Mouse (Mus musculus): ENCODE results near the gene Cdc42ep2. TPM values are rescaled to one million over a fixed set of nuclear protein-coding genes. Genes with fewer than 3 reads are reported as not detected.

Cdc42ep2 gene
- 10 to 100 TPM; 14.4 to 18.3 TPM for total RNA-seq (2021)
- long read RNA-seq, experiment 1, transcript Cdc42ep2-201 (2 exons, 3,411 nt): major isoform, 32 of 35 reads
- long read RNA-seq, experiment 1, partial matches to known transcripts: 0 of 35 reads
- long read RNA-seq, experiment 1, other reads (novel, unspliced or antisense): 3 of 35 reads
- long read RNA-seq, experiment 2, transcript Cdc42ep2-201 (2 exons, 3,411 nt): major isoform, 37 of 40 reads
- long read RNA-seq, experiment 2, partial matches to known transcripts: 0 of 40 reads
- long read RNA-seq, experiment 2, other reads (novel, unspliced or antisense): 3 of 40 reads

- DNase-seq: peak; percentile 99
- intact Hi-C loops (cut with DNase I; ENCODE audit: low total_unique reads): no loop called here
These were observed at the start of gene Cdc42ep2 for GRCm38 (mm10) chr19:5924713-5925093. Gene Cdc42ep2 (minus strand): TSS chr19:5924816.

GRCm38 (mm10) chr19:5967664-5968063, 43.0 kb upstream of the Cdc42ep2 start:
- intact Hi-C loops (cut with DNase I; ENCODE audit: low total_unique reads): loop anchor here (2.0 to 10.0 kb wide), 2 partner anchors 53 to 157 kb away; partner anchors contain the start of gene Snx15
- no peak for DNase-seq

DNA sequence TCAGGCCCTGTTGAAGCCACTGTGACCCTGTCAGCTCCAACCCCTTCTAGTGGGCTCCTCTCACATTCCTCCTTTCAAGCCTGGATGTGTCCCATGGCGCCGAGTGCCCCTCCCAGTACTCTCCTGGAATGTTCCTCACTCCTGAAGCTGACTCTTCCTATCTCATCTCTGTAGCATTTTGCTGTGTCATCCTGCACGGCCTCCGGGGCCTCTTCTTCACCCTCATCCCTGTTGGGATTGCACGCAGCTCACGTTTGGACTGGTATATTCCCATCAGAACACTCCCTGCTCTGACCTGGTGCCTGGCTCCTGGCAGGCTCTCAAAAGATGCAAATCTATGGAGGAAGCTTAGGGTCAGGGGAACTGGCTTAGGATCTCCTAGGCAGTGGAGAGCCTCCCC, 42.2 kb upstream of the Cdc42ep2 start:
- no peak for DNase-seq
- intact Hi-C loops (cut with DNase I; ENCODE audit: low total_unique reads): loop anchor here (2.0 to 10.0 kb wide), 2 partner anchors 54 to 158 kb away; partner anchors contain the start of gene Snx15

DNA sequence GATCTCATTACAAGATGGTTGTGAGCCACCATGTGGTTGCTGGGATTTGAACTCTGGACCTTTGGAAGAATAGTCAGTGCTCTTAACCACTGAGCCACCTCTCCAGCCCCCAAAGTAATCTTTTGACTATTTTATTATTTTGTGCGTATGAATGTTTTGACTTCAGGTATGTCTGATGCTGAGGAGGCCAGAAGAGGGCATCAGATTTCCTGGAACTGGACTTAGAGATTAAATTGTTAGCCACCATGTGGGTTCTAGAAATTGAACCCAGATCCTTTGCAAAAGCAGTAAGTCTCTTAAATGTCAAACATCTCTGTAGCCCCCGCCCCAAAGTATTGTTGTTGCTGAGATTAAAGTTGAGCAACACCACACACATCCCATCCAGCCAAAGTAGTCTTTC, 41.3 kb upstream of the Cdc42ep2 start:
- intact Hi-C loops (cut with DNase I; ENCODE audit: low total_unique reads): loop anchor here (2.0 to 10.0 kb wide), 2 partner anchors 55 to 159 kb away; partner anchors contain the start of gene Snx15
- DNase-seq: no peak

GRCm38 (mm10) chr19:5965280-5965679, 40.7 kb upstream of the Cdc42ep2 start:
- intact Hi-C loops (cut with DNase I; ENCODE audit: low total_unique reads): loop anchor here (10.0 kb wide), 1 partner anchor 160 kb away; the partner anchor contains the start of gene Snx15
- peak; percentile 74 for DNase-seq

GRCm38 (mm10) chr19:5964804-5965203, 40.2 kb upstream of the Cdc42ep2 start:
- intact Hi-C loops (cut with DNase I; ENCODE audit: low total_unique reads): loop anchor here (10.0 kb wide), 1 partner anchor 160 kb away; the partner anchor contains the start of gene Snx15

DNA sequence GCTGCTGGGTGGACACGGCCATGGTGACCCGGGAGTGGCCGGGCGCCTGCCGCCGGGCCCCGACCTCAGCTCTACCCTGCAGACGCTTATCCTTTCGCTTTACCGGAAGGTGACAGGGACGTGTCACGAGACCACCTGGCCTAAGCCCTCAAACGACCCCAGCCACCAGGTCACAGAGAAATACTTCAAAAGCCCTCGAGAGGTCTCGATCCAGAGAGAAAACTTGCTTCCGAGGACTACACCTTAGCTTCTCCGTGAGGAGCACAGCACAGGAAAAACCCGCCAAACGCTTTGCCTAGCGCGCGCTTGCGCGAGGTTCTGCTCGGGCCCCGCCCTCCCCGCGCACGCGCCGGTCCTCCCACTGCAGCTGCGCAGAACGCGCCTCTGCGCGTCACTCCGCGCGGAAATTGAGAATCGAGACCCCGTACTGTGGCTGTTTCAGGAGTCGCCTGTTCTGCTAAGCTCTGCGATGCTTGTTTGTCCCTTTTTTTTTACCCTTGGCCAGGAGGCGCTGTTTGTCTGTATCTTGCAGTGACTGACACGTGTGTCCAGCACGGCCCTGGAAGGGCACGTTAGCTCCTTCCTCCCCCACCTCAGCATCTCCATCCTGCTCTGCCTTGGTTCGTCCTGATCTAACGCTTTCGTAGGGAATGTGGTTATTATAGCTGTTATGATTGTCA, 39.4 kb upstream of the Cdc42ep2 start, which contains the start of gene Pola2:
Gene Pola2, minus strand, starts transcription at position 320 of the 680 bp plus-strand sequence.
- intact Hi-C loops (cut with DNase I; ENCODE audit: low total_unique reads): loop anchor here (10.0 kb wide), 1 partner anchor 161 kb away; the partner anchor contains the start of gene Snx15
- peak; percentile 86 for DNase-seq

More at GRCm38 (mm10) chr19:5964804-5965203, 40.2 kb upstream of the Cdc42ep2 start:
- no peak for DNase-seq

- intact Hi-C loops (cut with DNase I; ENCODE audit: low total_unique reads): loop anchor here (10.0 kb wide), 1 partner anchor 162 kb away; the partner anchor contains the start of gene Snx15
- DNase-seq: no peak
These were observed 38.0 kb upstream of the Cdc42ep2 start for GRCm38 (mm10) chr19:5962651-5963050.

- intact Hi-C loops (cut with DNase I; ENCODE audit: low total_unique reads): loop anchor here (2.0 kb wide), 1 partner anchor 35 kb away; no protein-coding TSS in a partner anchor
- DNase-seq: no peak
These were observed 32.8 kb upstream of the Cdc42ep2 start for GRCm38 (mm10) chr19:5957371-5957770.

DNA sequence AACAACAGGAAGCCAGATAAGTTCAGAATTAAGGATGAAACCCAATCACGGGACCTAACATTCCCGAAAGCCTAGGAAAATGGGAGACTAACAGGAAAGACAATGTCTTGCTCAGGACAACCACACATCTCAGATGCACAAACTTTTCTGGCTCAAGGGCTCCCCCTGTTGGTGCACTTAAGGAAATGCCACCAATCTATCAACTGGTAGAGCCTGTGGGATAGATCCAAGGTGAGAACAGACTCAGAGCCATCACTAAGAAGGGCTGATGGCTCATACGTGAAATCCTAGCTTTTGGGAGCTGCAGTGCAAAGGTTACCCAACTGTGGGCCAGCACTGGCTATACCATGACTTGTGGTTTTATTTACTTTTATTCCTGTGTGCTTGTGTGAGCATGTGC, 32.1 kb upstream of the Cdc42ep2 start:
- DNase-seq: peak; percentile 78
- intact Hi-C loops (cut with DNase I; ENCODE audit: low total_unique reads): loop anchor here (2.0 kb wide), 1 partner anchor 34 kb away; no protein-coding TSS in a partner anchor

GRCm38 (mm10) chr19:5955704-5956670, 31.4 kb upstream of the Cdc42ep2 start:
- DNase-seq: peak; percentile 12
- intact Hi-C loops (cut with DNase I; ENCODE audit: low total_unique reads): loop anchor here (2.0 kb wide), 1 partner anchor 33 kb away; no protein-coding TSS in a partner anchor

DNA sequence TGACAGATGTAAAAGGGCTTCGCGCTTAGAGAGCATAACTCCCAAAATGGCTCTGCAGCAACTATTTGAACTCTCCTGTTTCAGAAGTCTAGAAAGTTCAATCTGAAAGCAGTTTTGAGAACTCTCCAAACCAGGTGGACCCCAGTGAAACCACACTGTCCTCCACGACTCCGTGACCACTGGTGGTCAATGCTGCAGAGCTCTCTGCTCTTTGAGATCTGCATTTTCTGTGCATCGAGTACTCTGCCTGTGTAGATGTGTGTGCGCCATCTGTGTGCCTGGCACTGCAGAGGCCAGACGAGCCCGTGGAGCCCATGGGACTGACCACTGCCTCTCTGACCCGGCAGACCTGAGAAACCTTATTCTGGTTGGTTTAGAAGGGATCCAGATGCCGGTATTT, 30.3 kb upstream of the Cdc42ep2 start:
- DNase-seq: no peak
- intact Hi-C loops (cut with DNase I; ENCODE audit: low total_unique reads): no loop called here

DNA sequence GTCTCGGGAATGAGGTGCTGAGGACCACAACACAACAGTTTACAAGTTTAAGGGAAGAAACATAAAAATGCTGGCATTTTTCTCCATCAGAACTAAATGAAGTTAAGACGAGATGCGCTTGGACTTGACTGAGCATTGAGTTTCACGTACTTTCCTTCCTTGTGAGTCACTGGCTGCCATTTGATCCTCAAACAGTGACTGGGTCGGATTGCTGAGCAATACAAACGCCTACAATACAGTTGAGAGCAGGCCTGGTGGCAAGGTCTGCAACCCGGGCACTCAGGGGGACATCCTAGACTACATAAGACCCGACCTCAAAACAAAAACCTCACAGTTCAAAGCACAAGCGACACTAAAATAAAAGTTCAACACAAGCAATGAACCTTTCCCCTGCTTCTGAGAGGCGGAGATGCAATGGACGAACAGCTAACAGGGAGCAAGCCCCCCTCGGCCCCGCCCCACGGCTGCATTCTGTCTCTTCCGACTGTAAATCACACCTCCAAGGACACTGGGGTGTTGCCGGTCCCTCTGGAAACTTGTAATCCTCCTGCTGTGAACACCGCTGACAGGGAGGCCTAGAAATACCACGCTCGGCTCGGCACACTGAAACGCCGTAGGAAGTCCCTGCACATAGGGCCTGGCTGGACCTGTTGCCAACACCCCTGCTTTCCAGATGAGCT, 29.6 kb upstream of the Cdc42ep2 start:
- peak; percentile 20 for DNase-seq
- intact Hi-C loops (cut with DNase I; ENCODE audit: low total_unique reads): no loop called here

DNA sequence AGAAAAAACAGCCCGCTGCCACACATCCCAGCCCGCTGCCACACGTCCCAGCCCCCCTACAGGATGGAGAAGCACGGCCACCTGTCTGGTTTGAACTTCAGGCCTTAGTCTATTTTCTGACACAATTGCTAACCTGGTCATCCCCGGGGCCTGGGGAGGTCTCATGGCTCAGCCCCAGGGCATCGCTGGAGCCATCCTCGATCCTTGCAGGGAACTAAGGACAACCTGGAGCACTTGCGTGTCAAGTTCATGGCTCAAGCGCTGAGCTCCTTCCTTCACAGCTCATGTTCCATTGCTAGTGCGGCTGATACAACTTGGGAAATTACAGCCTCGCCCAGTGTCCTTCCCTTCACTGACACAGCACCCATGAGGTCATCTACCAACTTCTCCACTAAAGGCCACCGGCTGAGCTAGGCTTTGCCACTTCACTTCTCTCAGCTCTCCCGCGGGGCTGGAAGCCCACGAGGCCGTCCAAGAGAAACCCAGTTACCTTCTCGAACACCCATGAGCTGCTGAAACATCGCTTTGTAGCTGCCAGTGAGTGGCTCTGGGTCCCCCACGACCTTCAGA, 28.7 kb upstream of the Cdc42ep2 start:
- intact Hi-C loops (cut with DNase I; ENCODE audit: low total_unique reads): no loop called here

DNA sequence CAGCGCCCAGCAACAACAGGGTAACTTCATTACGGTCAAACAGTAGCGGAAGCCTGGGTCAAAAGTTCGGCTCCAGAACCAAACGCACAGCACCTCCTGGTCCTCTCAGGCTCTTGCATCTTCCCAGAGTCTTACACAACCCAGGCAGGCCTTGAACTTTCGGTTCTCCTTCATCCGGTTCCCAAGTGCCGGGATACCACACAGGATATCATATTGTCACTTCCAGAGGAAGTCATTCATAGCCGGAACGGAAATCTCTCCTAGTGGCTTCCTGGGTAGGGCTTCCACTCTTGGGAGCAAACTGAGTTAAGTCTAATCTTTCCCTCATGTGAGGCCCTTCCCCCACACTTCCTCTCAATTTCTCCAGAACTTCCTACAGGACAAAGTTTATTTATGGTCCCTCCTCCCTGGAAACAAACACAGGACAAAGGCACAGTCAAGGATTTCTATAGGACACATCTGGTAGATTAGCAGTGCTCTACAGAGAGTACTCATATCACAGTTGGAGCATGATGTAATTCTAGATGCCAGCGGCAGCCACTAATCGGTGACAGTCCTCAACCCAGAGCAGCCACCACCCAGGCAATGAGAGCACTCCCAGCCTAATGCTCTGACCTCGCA, 27.6 kb upstream of the Cdc42ep2 start:
- intact Hi-C loops (cut with DNase I; ENCODE audit: low total_unique reads): no loop called here
- DNase-seq: peak; percentile 16

More for the DNA sequence above, 28.7 kb upstream of the Cdc42ep2 start:
- no peak for DNase-seq

DNA sequence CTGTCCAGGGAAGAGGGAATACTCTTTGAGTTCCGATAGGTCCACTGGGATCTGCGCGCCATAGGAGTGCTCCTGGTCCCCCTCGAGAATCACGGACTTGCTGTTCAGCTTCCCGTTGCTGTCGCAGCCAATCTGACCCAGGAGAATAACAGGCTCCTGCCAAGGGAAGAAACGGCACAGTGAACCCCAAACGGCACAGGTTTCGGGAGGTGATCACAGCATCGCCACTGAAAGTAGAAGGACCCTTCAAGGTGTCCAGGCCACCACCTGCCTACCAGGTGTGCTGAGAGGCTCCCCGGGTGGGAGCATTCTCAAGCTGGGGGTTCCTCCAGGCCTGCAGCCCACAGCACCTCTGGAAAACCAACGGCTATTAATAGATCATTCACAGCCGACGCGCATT, 27.0 kb upstream of the Cdc42ep2 start:
- no peak for DNase-seq
- intact Hi-C loops (cut with DNase I; ENCODE audit: low total_unique reads): no loop called here

DNA sequence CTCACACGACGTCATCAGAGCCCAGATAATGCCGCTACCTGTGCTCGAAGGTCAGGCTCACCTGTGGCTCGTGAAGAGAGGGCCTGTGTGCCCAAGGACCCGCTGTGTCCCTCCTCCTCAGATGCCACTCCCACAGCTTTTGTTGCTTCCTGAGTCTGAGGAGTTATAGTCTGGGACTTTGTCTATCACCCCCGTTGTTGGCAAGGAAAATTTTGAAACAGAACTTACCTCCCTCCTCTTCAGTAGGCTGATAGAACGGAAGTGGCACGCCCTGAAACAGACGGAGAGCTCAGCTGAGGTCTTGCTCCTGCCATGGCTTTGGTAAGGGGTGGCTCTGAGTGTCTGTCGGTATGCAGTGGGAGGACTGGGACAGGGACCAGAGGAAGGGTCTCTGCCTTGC, 25.6 kb upstream of the Cdc42ep2 start:
- intact Hi-C loops (cut with DNase I; ENCODE audit: low total_unique reads): no loop called here
- DNase-seq: no peak

DNA sequence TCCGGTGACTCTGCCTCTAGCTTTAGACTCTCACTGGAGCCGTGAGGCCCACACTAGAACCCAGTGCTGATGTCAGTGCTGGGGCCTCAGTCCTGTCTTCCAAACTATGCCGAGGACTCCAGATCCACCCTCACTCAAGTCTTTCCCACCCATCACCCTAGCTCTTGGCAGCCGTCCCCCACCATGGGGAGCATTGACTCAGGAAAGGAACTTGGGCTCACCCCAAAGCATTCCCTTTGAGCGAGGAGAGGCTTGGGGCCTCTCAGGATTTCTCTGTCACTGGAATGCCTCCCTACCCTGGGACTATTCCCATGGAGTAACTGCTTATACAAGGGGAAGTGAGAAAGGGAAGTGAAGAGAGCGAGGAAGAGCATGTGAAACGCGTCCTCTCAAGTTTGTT, 21.3 kb upstream of the Cdc42ep2 start:
- intact Hi-C loops (cut with DNase I; ENCODE audit: low total_unique reads): no loop called here
- DNase-seq: peak; percentile 72

Data from gastrocnemius, postnatal 14 days (tissue).